Mouse (Mus musculus) brain, embryonic 14.5 days (tissue): ENCODE measurements around the gene Trim61.

Source experiments
- CTCF ChIP-seq: fragments of 200-500 bp; IDR thresholded peaks from 2 replicates; pipeline ENCODE4 v1.5.1; 2012; ENCODE audit warnings: inconsistent platforms, mild to moderate bottlenecking, moderate library complexity, borderline replicate concordance; ENCODE audit not compliant: insufficient read depth, insufficient read length; ENCODE audit errors: extremely low read depth
- POLR2A ChIP-seq: fragments of 200-500 bp; IDR thresholded peaks from 2 replicates; pipeline ENCODE4 v1.6.1; 2012; ENCODE audit warnings: mild to moderate bottlenecking, inconsistent platforms, borderline replicate concordance; ENCODE audit not compliant: poor library complexity, insufficient read depth, insufficient read length, severe bottlenecking; ENCODE audit errors: extremely low read depth

DNA sequence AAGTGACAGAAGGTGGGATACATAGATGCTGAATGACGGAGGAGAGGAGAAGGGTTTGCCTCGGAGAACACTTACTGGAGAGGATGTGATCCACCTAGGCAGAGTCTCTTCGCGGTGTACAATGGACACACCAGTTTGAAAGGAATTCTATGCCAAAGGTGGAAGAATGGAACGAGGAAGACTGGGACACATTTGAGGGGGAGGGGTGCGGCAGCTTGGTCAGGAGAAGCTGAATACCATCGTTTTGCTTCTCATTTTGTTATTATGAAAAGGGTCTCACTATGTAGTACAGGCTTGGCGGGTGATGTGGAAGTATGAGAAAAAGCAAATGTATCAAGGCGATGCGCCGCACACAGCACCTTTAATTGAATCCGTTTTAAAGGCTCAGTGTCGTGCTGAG is 14.7 kb upstream of the Trim61 start:
- TF ChIP-seq POLR2A = no peak
- TF ChIP-seq CTCF = no peak
